Mouse (Mus musculus) spleen, adult 2 months (tissue): Measurements from ENCODE around the gene 1700016K19Rik. TPM values are rescaled to one million over a fixed set of nuclear protein-coding genes. Genes with fewer than 3 reads are reported as not detected.

ENCODE experiments used
- DNase-seq, 2 experiments: peaks; one replicate each; pipeline versions ENCODE4 v3.0.0 to v3.0.0-alpha.2; 2012 to 2021; ENCODE audit warnings: low spot score in 2 of 2, low read depth in 1 of 2
- H3K27ac ChIP-seq: fragments of 200-500 bp; 2 replicates; pipeline ENCODE4 v1.5.1; 2012; ENCODE audit warnings: low read length, inconsistent platforms; ENCODE audit not compliant: insufficient read depth
- H3K27me3 ChIP-seq: fragments of 200-500 bp; 2 replicates; pipeline ENCODE4 v1.6.1; 2012; ENCODE audit warnings: mild to moderate bottlenecking, moderate library complexity, low read length, inconsistent platforms; ENCODE audit not compliant: control insufficient read depth, insufficient read depth
- H3K36me3 ChIP-seq: fragments of 200-500 bp; 2 replicates; pipeline ENCODE4 v1.6.1; 2012; ENCODE audit warnings: mild to moderate bottlenecking, low read length, inconsistent platforms; ENCODE audit not compliant: control insufficient read depth, insufficient read depth
- H3K4me1 ChIP-seq: fragments of 200-500 bp; 2 replicates; pipeline ENCODE4 v1.6.1; 2011; ENCODE audit warnings: inconsistent platforms; ENCODE audit not compliant: control insufficient read depth, insufficient read depth, insufficient read length
- H3K4me3 ChIP-seq: fragments of 200-500 bp; 2 replicates; pipeline ENCODE4 v1.5.1; 2011; ENCODE audit warnings: mild to moderate bottlenecking, inconsistent platforms; ENCODE audit not compliant: insufficient read depth, insufficient read length; ENCODE audit errors: extremely low read depth
- CTCF ChIP-seq: fragments of 200-500 bp; IDR thresholded peaks from 2 replicates; pipeline ENCODE4 v1.5.1; 2011; ENCODE audit warnings: mild to moderate bottlenecking, inconsistent platforms; ENCODE audit not compliant: insufficient read depth, insufficient read length, insufficient replicate concordance; ENCODE audit errors: extremely low read depth
- POLR2A ChIP-seq: fragments of 200-500 bp; IDR thresholded peaks from 2 replicates; pipeline ENCODE4 v1.6.1; 2011; ENCODE audit warnings: low read depth, low read length, inconsistent platforms
- WGBS: fragments of 180-500 bp; shearing (Covaris S2); methylation state at CpG from one replicate; pipeline ENCODE4 v1.1.7; 2018; 5-methylcytosine and 5-hydroxymethylcytosine counted together
- polyA plus RNA-seq: library from polyadenylated mRNA; depleted of rRNA; stranded (reverse); fragments of >200 nt; gene quantifications from 2 replicates; pipeline ENCODE4 v1.2.3, GENCODE M21; 2012; rRNA removed

The 1700016K19Rik gene
- polyA plus RNA-seq, result 0.08 and 0.22 TPM in 2 replicates

GRCm38 (mm10) chr11:75999440-76000155 lies at the start of gene 1700016K19Rik:
Gene 1700016K19Rik (plus strand): TSS chr11:75999912.
- TF ChIP-seq POLR2A, result no peak
- peak; percentile 62; the same call in 1 of the 2 replicates for TF ChIP-seq CTCF
- H3K27me3 ChIP-seq, result no peaks in the 10 kb centered on the region; the same call in 1 of the 2 replicates
- H3K4me1 ChIP-seq, result peaks cover 9% of the 10 kb centered on the region; the same call in 1 of the 2 replicates
- H3K4me3 ChIP-seq, result peak within 1 kb of the TSS; percentile 57; the same call in 1 of the 2 replicates
- DNase-seq, result peak; percentile 79 to 88
- WGBS, result 13% methylated on average over 35 of the region's 36 CpGs
- H3K36me3 ChIP-seq, result no peaks in the 10 kb centered on the region
- H3K27ac ChIP-seq, result no peak within 1 kb of the TSS

GRCm38 (mm10) chr11:75950459-75950858 lies 49.3 kb upstream of the 1700016K19Rik start:
- H3K27ac ChIP-seq, result no peak overlapping the region
- no peaks in the 10 kb centered on the region for H3K4me1 ChIP-seq
- no peaks in the 10 kb centered on the region for H3K36me3 ChIP-seq
- no peak for TF ChIP-seq POLR2A
- TF ChIP-seq CTCF, result no peak
- DNase-seq, result no peak
- H3K27me3 ChIP-seq, result no peaks in the 10 kb centered on the region
- no peak overlapping the region for H3K4me3 ChIP-seq
- 83% methylated on average over 3 of the region's 3 CpGs for WGBS

GRCm38 (mm10) chr11:75951895-75952294 lies 47.8 kb upstream of the 1700016K19Rik start:
- Histone ChIP-seq H3K27me3 (no peaks in the 10 kb centered on the region), H3K27ac (no peak overlapping the region), H3K4me3 (no peak overlapping the region), H3K36me3 (no peaks in the 10 kb centered on the region), H3K4me1 (no peaks in the 10 kb centered on the region)
- TF ChIP-seq POLR2A (no peak), CTCF (no peak)
- no peak for DNase-seq
- 77% methylated on average over 5 of the region's 5 CpGs for WGBS

- no peak for DNase-seq
- H3K27ac ChIP-seq, result no peak overlapping the region
- no peaks in the 10 kb centered on the region for H3K27me3 ChIP-seq
- no peaks in the 10 kb centered on the region for H3K36me3 ChIP-seq
- WGBS, result 83% methylated on average over 9 of the region's 9 CpGs
- H3K4me1 ChIP-seq, result no peaks in the 10 kb centered on the region
- H3K4me3 ChIP-seq, result no peak overlapping the region
- no peak for TF ChIP-seq CTCF
- no peak for TF ChIP-seq POLR2A
Observed at GRCm38 (mm10) chr11:75954896-75955295, 44.8 kb upstream of the 1700016K19Rik start.

GRCm38 (mm10) chr11:75956651-75957050 lies 43.1 kb upstream of the 1700016K19Rik start:
- Histone ChIP-seq H3K4me3 (no peak overlapping the region), H3K27ac (no peak overlapping the region), H3K4me1 (no peaks in the 10 kb centered on the region), H3K36me3 (no peaks in the 10 kb centered on the region), H3K27me3 (no peaks in the 10 kb centered on the region)
- WGBS, result 43% methylated on average over 8 of the region's 8 CpGs
- DNase-seq, result no peak
- no peak for TF ChIP-seq POLR2A
- no peak for TF ChIP-seq CTCF

- TF ChIP-seq POLR2A, result no peak
- TF ChIP-seq CTCF, result no peak
Observed at GRCm38 (mm10) chr11:75957124-75957832, 42.4 kb upstream of the 1700016K19Rik start.

More at GRCm38 (mm10) chr11:75957124-75957832, 42.4 kb upstream of the 1700016K19Rik start:
- H3K36me3 ChIP-seq, result no peaks in the 10 kb centered on the region
- no peaks in the 10 kb centered on the region for H3K4me1 ChIP-seq
- no peaks in the 10 kb centered on the region for H3K27me3 ChIP-seq
- no peak overlapping the region for H3K27ac ChIP-seq
- 87% methylated on average over 17 of the region's 17 CpGs for WGBS
- H3K4me3 ChIP-seq, result no peak overlapping the region
- DNase-seq, result no peak
